Mouse (Mus musculus) right cerebral cortex, adult 2 months (tissue): ENCODE measurements at regions not wholly inside any gene's neighbourhood (a gene's known extent, or its start where the extent isn't known, plus 50 kb on each side); places are given as distances from the start of the nearest gene placed in this dataset.

Experiments
- DNase-seq, 2 experiments: peaks; one replicate each; pipeline ENCODE4 v3.0.0; 2021 to 2022; ENCODE audit warnings: low spot score in 2 of 2

DNA sequence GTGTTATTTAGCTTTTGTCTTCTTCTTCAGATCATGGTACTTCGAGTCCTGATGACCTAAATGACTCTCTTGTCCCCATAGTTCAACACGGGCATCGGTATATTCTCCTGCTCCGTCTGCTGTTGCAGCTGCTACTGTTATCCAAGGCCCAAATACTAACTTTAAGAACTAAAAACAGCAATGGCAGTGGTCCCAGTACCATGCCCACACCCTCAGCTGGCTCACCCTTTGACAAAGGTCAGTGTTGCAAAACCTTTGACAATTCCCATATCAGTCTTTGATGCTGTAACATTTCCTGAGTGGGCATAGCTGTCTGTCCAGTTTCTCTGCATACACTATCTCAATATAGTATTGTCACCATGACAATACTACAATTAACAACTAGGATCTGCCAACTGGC is 96.8 kb upstream of the Cpeb2 start:
- no peak for DNase-seq

- DNase-seq, result no peak
Measured at GRCm38 (mm10) chr5:43137777-43138176, 95.2 kb upstream of the Cpeb2 start.

- DNase-seq, result no peak
Measured at GRCm38 (mm10) chr5:43138931-43139486, 94.0 kb upstream of the Cpeb2 start.

- no peak for DNase-seq
Measured at GRCm38 (mm10) chr5:43139813-43140212, 93.2 kb upstream of the Cpeb2 start.

- no peak for DNase-seq
Measured at GRCm38 (mm10) chr5:43145939-43146338, 87.0 kb upstream of the Cpeb2 start.

DNA sequence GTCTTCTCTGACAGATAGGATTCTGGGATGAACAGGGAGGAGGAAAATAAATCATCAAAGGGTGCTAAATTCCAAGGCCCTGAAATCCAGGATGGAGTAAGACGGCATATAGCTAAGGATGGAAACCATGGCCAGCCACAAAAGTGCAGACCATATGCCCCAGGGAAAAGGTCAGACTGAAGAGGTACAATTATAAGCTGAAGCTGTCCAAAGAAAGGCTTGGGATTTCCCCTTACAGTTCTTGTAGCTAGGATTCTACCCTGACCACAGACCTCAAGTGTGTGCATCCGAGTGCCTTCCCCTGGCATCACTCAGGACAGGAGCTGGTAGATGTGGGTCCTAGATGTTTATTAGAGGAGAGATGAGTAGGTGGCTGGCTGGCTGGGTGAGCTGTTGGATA is 86.0 kb upstream of the Cpeb2 start:
- DNase-seq, result no peak

GRCm38 (mm10) chr5:43148486-43148885 is 84.5 kb upstream of the Cpeb2 start:
- DNase-seq, result no peak

DNA sequence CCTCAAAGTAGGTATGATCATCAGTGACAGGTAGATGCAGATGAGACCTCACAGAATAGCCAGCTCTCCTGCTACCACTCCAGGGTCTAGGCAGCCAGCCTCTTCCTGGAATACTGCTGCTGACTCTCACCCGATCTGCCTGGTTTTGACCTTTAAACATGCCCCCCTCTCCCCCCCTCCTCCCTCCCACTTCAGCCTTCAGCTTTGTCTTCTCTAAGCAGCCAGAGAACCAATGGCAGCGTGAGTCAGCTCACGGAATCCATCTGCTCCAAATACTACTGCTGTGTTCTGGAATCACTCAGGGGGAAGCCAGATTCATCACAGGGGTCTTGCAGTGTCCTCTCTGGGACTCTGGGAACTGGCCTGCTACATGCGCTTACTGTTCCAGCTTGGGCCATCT is 83.4 kb upstream of the Cpeb2 start:
- no peak for DNase-seq

DNA sequence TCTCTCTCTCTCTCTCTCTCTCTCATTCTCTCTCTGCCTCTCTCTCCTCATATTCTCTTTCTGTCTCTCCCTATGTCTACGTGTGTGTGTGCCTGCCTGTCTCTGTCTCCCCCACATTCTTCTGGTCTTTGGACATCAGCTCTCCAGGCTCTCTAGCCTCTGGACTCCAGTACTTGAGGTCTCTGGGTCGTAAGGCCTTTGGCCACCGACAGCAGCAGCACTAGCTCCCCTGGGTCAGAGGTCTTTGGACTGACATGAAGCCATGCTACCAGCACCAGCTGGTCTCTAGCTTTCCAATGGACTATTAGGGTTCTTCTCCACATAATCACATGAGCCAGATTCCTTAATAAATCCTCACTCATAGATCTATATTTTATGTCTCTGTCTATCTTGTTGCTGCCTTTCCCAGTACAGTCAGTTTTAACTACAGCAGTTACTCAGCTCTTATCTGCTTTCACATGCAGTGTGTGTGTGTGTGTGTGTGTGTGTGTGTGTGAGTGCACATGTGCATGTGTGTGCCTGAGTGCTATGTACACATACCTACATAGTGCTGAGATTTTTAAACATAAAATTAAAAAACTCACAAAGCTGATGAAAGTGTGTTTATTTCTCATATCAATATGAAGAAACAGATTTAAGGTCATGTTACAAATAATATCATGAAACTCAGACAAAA is 81.7 kb upstream of the Cpeb2 start:
- no peak for DNase-seq

- no peak for DNase-seq
Measured at GRCm38 (mm10) chr5:43152119-43152611, 80.8 kb upstream of the Cpeb2 start.

- DNase-seq, result no peak
Measured at GRCm38 (mm10) chr5:43152881-43153280, 80.1 kb upstream of the Cpeb2 start.

- DNase-seq, result no peak
Measured at GRCm38 (mm10) chr5:43156771-43157170, 76.2 kb upstream of the Cpeb2 start.

GRCm38 (mm10) chr5:43160140-43160539 is 72.8 kb upstream of the Cpeb2 start:
- no peak for DNase-seq

DNA sequence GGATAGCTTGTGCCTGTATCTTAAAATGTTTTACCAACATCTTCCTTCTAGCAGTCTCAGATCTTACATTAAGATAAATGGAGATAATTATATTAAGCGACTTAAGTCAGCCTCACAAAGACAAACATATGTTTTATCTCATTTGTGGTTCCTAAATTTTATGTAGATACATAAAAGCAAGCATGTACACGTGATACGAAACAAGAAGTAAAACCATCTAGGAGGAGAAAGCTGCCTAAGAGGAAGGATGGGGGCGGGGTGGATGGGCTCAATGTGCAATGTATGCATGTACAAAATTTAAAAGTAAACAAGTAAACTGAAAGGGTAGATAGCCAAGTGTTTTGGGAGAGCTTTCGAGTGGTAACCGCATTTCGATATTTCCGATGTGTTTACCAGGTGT is 51.5 kb upstream of the Cpeb2 start:
- DNase-seq, result no peak
